Mouse (Mus musculus) lung, adult 2 months (tissue): Measurements from ENCODE around the gene Thbs4.

Experiments
- CTCF ChIP-seq: fragments of 200-500 bp; IDR thresholded peaks from 2 replicates; pipeline ENCODE4 v1.5.1; 2011; ENCODE audit warnings: mild to moderate bottlenecking, low read length, control low read depth; ENCODE audit not compliant: insufficient read depth
- POLR2A ChIP-seq: fragments of 200-500 bp; IDR thresholded peaks from 2 replicates; pipeline ENCODE4 v1.6.1; 2011; ENCODE audit warnings: low read depth, mild to moderate bottlenecking, control low read depth, low read length, borderline replicate concordance; ENCODE audit errors: extremely low read depth

DNA sequence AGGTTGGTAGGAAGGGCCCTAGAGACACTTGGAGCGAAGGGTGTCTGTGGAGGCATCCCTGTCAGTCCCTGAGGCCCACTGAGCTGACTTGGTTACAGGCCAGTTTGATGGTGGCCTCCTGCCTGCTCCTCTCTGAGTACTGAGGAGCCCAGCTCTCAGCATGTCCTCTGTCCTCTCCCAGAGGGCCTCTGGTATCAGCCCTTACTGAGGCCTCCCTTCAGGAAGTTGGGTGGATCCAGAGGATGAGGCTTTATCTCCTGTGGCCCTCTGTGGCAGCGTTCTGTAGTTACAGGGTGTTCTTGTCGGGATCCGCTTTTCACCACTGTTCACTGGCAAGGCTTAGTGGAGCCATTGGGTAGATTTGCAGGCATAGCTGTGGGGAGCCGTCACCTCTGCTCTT lies 51.3 kb downstream of the Thbs4 start:
- no peak for TF ChIP-seq POLR2A
- TF ChIP-seq CTCF: no peak
